Mouse (Mus musculus) liver, embryonic 13.5 days (tissue): ENCODE data around the gene Asdurf. TPM values are rescaled to one million over a fixed set of nuclear protein-coding genes. Genes with fewer than 3 reads are reported as not detected.
A peak's percentile ranks its signal among the peaks of the same experiment; 100 is the strongest.

Source experiments
- ATAC-seq: fragments of 200-750 bp; cut with Nextera tagmentation; 2 replicates; pipeline ENCODE4 v1.8.0; 2017; ENCODE audit warnings: low read depth, mild to moderate bottlenecking, moderate number of reproducible peaks, moderate library complexity
- DNase-seq: peaks from one replicate; pipeline ENCODE4 v3.0.0; 2022
- H3K27ac ChIP-seq: fragments of 300-500 bp; sonication (generic); 2 replicates; pipeline ENCODE4 v1.5.1; 2015; ENCODE audit warnings: moderate library complexity, mild to moderate bottlenecking, inconsistent platforms
- H3K27me3 ChIP-seq: fragments of 300-500 bp; sonication (generic); 2 replicates; pipeline ENCODE4 v1.6.1; 2015; ENCODE audit warnings: mild to moderate bottlenecking, inconsistent platforms
- H3K36me3 ChIP-seq: fragments of 300-500 bp; sonication (generic); 2 replicates; pipeline ENCODE4 v1.6.1; 2015; ENCODE audit warnings: mild to moderate bottlenecking, inconsistent platforms
- H3K4me1 ChIP-seq: fragments of 300-500 bp; sonication (generic); replicated peaks from 2 replicates; pipeline ENCODE4 v1.6.1; 2015; ENCODE audit warnings: inconsistent platforms
- H3K4me2 ChIP-seq: fragments of 300-500 bp; sonication (generic); 2 replicates; pipeline ENCODE4 v1.6.1; 2015; ENCODE audit warnings: inconsistent platforms, mild to moderate bottlenecking, moderate library complexity
- H3K4me3 ChIP-seq: fragments of 300-500 bp; sonication (generic); replicated peaks from 2 replicates; pipeline ENCODE4 v1.5.1; 2015; ENCODE audit warnings: mild to moderate bottlenecking, inconsistent platforms
- H3K9ac ChIP-seq: fragments of 300-500 bp; sonication (generic); 2 replicates; pipeline ENCODE4 v1.6.1; 2015; ENCODE audit warnings: mild to moderate bottlenecking, inconsistent platforms
- H3K9me3 ChIP-seq: fragments of 300-500 bp; sonication (generic); replicated peaks from 2 replicates; pipeline ENCODE4 v1.6.1; 2016; ENCODE audit warnings: inconsistent platforms
- WGBS: fragments of 180-500 bp; shearing (Covaris S2); methylation state at CpG from one replicate; pipeline ENCODE4 v1.1.7; 2015; ENCODE audit not compliant: insufficient replicate concordance; 5-methylcytosine and 5-hydroxymethylcytosine counted together
- polyA plus RNA-seq: library from polyadenylated mRNA; unstranded; fragments of >200 nt; fragmentation: Nextera tagmentation; extraction: Ambion mirVana; gene quantifications from 2 replicates; pipeline ENCODE4 v1.2.1, GENCODE M21; 2015

The Asdurf gene
- polyA plus RNA-seq, 1 experiment from 2014 or later = 5.8 TPM

DNA sequence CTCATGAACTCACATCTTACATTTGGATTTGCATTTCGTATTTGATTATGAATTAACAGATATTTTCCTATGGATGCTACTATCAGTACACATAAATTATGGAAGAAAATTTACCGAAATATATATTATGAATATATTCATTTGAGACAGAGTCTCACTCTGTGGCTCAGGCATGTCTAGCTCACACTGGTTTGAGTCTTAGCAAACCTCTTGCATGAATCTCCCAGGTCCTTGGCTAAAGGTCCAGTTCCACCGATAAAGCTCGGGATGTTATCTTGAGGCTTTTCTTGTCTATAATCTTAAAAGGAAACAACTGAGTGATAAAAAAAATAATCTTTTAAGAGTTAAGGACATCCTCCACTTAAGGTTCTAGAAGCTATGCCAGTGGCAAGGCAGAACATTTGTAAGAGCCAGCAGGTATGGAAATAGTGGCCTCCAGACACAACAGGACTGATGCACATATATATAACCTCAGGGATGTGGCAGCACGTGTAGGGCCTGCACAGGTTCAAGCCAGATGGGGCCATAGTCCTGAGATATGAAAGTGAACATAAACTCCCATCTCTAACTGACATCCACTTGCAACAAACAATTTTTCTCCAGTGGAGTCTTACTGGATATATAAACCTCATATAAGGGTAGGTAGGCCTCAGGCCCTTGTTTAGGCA, 27.5 kb downstream of the Asdurf start:
- Histone ChIP-seq H3K9me3 (no peaks in the 10 kb centered on the region), H3K27me3 (no peaks in the 10 kb centered on the region), H3K36me3 (peaks cover 15% of the 10 kb centered on the region), H3K4me3 (no peak overlapping the region), H3K27ac (no peak overlapping the region), H3K4me1 (peaks cover 17% of the 10 kb centered on the region), H3K9ac (no peak overlapping the region), H3K4me2 (no peak overlapping the region)
- ATAC-seq (no peak), DNase-seq (no peak)
- 75% methylated on average over 5 of the region's 5 CpGs for WGBS

DNA sequence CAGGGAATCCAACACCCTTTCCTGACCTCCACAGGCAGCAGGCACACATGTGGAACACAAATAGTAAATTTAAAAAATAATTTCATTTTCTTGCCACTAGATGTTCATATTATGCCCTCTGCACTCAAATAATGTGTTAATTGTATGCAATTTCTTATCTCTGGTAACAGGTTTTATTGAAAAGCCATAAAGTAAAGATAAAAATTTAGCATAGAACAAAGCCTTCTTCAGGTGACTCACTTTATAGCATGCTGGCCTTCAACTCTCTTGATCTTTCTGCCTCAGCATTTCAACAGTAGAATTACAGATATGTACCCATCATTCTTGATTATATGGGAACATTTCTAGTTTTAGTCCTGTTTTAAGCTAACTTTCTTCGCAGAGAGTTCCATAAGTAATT, 28.1 kb downstream of the Asdurf start:
- no peak for ATAC-seq
- 84% methylated on average over 1 of the region's 1 CpGs for WGBS

DNA sequence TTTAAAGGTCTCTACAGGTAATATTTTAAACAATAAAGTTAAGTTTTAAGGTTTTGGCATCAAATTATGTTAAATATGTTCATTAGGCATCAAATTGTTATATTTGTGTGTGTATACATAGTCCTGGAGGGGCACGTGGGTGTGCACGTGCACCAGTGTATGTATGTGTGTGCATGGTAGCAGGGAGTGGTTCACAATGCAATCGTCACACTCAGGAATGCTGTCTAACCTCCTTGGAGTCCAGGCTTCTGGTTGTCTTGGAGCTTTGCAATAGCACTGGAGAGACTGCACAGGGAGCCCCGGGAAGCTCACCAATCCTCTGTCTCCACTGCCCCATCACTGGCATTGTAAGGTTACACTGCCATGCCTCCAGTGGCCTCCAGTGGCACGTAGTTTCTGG, 29.2 kb downstream of the Asdurf start:
- Histone ChIP-seq H3K4me1 (peaks cover 17% of the 10 kb centered on the region), H3K36me3 (peaks cover 19% of the 10 kb centered on the region), H3K9me3 (no peaks in the 10 kb centered on the region), H3K4me3 (no peak overlapping the region), H3K27me3 (no peaks in the 10 kb centered on the region), H3K4me2 (no peak overlapping the region), H3K27ac (no peak overlapping the region), H3K9ac (no peak overlapping the region)
- 84% methylated on average over 5 of the region's 5 CpGs for WGBS
- DNase-seq = no peak
- ATAC-seq = no peak

More for the DNA sequence above, 28.1 kb downstream of the Asdurf start:
- H3K4me1 ChIP-seq = peaks cover 17% of the 10 kb centered on the region
- no peak overlapping the region for H3K4me3 ChIP-seq
- no peaks in the 10 kb centered on the region for H3K27me3 ChIP-seq
- H3K9me3 ChIP-seq = no peaks in the 10 kb centered on the region
- H3K27ac ChIP-seq = no peak overlapping the region
- no peak overlapping the region for H3K9ac ChIP-seq
- peaks cover 15% of the 10 kb centered on the region for H3K36me3 ChIP-seq
- H3K4me2 ChIP-seq = no peak overlapping the region
- no peak for DNase-seq

DNA sequence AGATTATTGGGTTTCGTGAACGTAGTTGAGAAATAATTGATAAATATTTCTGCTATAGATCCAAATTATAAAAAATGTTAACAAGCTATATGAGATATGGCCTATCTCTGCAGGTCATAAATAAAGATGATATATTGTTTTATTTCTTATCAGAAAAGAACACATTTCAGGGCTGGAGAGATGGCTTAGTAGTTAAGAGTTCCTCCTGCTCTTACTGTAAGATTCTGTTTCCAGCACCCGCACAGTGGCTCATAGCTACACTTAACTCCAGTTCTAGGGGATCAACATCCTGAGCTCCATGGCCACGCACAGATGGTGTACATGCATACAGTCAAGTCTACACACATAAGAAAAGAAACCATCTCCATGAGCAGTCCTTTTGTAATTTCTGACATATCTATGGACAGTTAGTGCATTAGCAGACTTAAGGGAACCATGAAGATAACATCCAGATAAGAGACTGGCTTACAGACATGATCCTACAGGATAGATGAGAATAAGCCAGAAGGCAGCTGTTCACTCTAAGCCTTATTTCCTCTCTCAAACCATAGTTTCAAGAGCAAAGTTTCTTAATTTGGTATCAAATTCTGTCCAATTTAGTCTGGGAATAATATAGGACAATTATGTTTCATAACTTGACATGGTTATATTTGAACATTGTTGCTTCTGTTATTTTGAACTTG, 30.6 kb downstream of the Asdurf start:
- Histone ChIP-seq H3K4me1 (peaks cover 17% of the 10 kb centered on the region), H3K27me3 (no peaks in the 10 kb centered on the region), H3K4me2 (no peak overlapping the region), H3K36me3 (peaks cover 31% of the 10 kb centered on the region), H3K9ac (no peak overlapping the region), H3K27ac (no peak overlapping the region), H3K4me3 (no peak overlapping the region), H3K9me3 (no peaks in the 10 kb centered on the region)
- ATAC-seq (peak; percentile 65), DNase-seq (no peak)
- 73% methylated on average over 4 of the region's 4 CpGs for WGBS

DNA sequence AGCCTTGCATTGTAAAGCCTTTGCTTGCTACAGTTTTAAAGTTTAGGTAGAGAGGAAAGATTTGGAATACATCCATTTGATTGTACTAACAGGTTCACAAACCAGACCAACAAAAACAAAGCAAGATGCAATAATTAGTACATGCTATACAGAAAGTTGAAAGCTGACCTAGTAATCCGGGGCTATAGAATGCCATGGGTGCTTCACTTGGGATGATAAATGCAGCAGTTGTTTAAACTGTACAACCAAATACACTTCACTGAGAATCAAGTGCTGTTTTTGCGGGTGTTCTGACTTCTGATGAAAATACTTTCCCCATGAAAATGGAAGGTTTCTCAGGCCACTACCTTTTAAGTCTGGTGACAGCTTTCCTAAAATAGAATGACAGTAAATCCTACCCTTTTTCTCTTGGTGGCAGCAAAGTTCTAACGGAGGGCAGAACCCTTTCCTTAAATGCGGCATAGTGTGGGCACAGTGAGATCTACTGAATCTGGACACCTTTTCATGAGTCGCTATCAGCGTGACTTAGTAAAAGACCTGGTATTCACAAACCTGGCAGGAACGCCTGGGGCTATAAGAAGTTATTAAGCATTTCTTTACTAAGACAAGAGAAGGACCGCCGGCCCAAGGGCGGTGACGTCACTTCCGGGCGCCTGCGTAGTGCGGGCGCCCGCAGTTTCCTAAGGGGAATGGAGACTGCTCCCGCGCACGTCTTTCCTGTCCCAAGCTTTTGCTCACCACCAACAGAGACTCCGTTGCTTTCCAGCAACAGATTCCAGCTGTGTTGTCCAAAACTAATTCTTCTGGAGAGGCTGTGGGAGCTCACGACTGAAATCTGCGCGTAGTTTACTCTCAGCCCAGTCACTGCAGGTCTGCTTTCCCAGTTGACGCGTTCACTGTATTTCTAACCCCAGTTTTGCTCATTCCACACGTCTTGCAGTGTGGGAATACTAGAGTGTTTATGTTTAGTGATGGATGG, 39.1 kb downstream of the Asdurf start, which contains the start of gene Osgepl1:
TSS of gene Osgepl1 (plus strand) at position 636 of the 979 bp plus-strand sequence.
- no peaks in the 10 kb centered on the region for H3K27me3 ChIP-seq
- H3K9me3 ChIP-seq = no peaks in the 10 kb centered on the region
- WGBS = 2% methylated on average over 27 of the region's 27 CpGs
- DNase-seq (peak; percentile 72), ATAC-seq (peak; percentile 96)
- peaks cover 31% of the 10 kb centered on the region for H3K36me3 ChIP-seq
- peak within 1 kb of the TSS; percentile 81 for H3K9ac ChIP-seq
- H3K4me1 ChIP-seq = peaks cover 15% of the 10 kb centered on the region
- H3K4me2 ChIP-seq = peak within 1 kb of the TSS; percentile 61
- peak within 1 kb of the TSS; percentile 81 for H3K27ac ChIP-seq
- H3K4me3 ChIP-seq = peak within 1 kb of the TSS; percentile 70

DNA sequence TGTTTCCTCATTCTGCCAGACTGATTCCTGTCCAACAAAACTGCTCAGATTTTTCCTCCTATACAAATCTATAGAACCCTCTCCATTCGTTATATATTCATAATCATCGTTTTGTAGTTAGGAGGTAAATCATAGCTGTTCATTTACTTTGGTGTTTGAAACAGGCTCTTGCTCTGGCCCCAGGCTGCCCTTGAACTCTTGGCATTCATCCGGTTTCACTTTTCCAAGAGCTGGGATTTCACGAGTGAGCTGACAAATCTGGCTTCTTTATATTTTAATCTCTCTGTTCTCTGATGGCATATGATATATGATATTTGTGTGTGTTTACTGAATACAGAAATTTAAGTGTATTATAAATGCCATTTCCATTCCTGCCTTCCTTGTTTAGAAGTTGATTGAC, 51.9 kb downstream of the Asdurf start:
- ATAC-seq (no peak), DNase-seq (no peak)
- WGBS = 74% methylated on average over 4 of the region's 4 CpGs
- H3K27me3 ChIP-seq = no peaks in the 10 kb centered on the region
- H3K9me3 ChIP-seq = no peaks in the 10 kb centered on the region
- no peak overlapping the region for H3K27ac ChIP-seq
- peaks cover 17% of the 10 kb centered on the region for H3K36me3 ChIP-seq
- peaks cover 27% of the 10 kb centered on the region for H3K4me1 ChIP-seq
- no peak overlapping the region for H3K4me3 ChIP-seq
- H3K4me2 ChIP-seq = no peak overlapping the region
- no peak overlapping the region for H3K9ac ChIP-seq

Other genes starting within 250 kb of the Asdurf start
- gene 1700019A02Rik, start 165.0 kb downstream of the Asdurf start, polyA plus RNA-seq = not detected in 2 replicates
- gene Pms1, start 55.6 kb downstream of the Asdurf start, polyA plus RNA-seq = 9.7 and 13.6 TPM in 2 replicates
- gene Ormdl1, start 55.5 kb downstream of the Asdurf start, polyA plus RNA-seq = 29.3 and 33.2 TPM in 2 replicates
- not detected in 2 replicates for gene Gm28778, start 55.5 kb downstream of the Asdurf start, polyA plus RNA-seq
- gene Osgepl1, start 39.0 kb downstream of the Asdurf start, polyA plus RNA-seq = 27.5 and 30.9 TPM in 2 replicates
- 0.15 and 0.29 TPM in 2 replicates for gene Gm28551, start within 50 bp of the Asdurf start, polyA plus RNA-seq
- 63.7 and 73.5 TPM in 2 replicates for gene Asnsd1, start 133 bp upstream of the Asdurf start, polyA plus RNA-seq